Mouse (Mus musculus) liver, adult (tissue): ENCODE results near the gene Myl4.

Source experiments
- GATA4 ChIP-seq: IDR thresholded peaks from 2 replicates; pipeline ENCODE4 v1.6.1; 2014; ENCODE audit warnings: mild to moderate bottlenecking, low read length; ENCODE audit not compliant: insufficient replicate concordance

The Myl4 gene

GRCm38 (mm10) chr11:104550406-104550974, at the start of gene Myl4, which contains the start of gene Cdc27:
TSS of gene Myl4 (plus strand) at chr11:104550663.
TSS of gene Cdc27 (minus strand) at chr11:104550620.
- TF ChIP-seq GATA4, result peak; percentile 85; the same call in 1 of the 2 replicates

- no peak for TF ChIP-seq GATA4
These were observed 42.0 kb upstream of the Myl4 start for GRCm38 (mm10) chr11:104508455-104508854.

GRCm38 (mm10) chr11:104510606-104511005, 39.9 kb upstream of the Myl4 start:
- TF ChIP-seq GATA4, result no peak

- no peak for TF ChIP-seq GATA4
These were observed 38.0 kb upstream of the Myl4 start for GRCm38 (mm10) chr11:104512436-104512835.

- no peak for TF ChIP-seq GATA4
These were observed 24.5 kb upstream of the Myl4 start for GRCm38 (mm10) chr11:104525935-104526334.

- TF ChIP-seq GATA4, result no peak
These were observed 13.6 kb upstream of the Myl4 start for GRCm38 (mm10) chr11:104536843-104537242.

GRCm38 (mm10) chr11:104537945-104538555, 12.4 kb upstream of the Myl4 start:
- TF ChIP-seq GATA4, result no peak

GRCm38 (mm10) chr11:104539811-104540210, 10.7 kb upstream of the Myl4 start:
- TF ChIP-seq GATA4, result no peak

GRCm38 (mm10) chr11:104544507-104544906, 6.0 kb upstream of the Myl4 start:
- TF ChIP-seq GATA4, result no peak

- TF ChIP-seq GATA4, result no peak
These were observed 3.0 kb upstream of the Myl4 start for GRCm38 (mm10) chr11:104547502-104547901.

GRCm38 (mm10) chr11:104549438-104550405, 741 bp upstream of the Myl4 start:
- no peak for TF ChIP-seq GATA4

GRCm38 (mm10) chr11:104558065-104558464, 7.6 kb downstream of the Myl4 start:
- TF ChIP-seq GATA4, result no peak

- TF ChIP-seq GATA4, result no peak
These were observed 8.4 kb downstream of the Myl4 start for GRCm38 (mm10) chr11:104558651-104559403.

GRCm38 (mm10) chr11:104560971-104561370, 10.5 kb downstream of the Myl4 start:
- no peak for TF ChIP-seq GATA4

- TF ChIP-seq GATA4, result no peak
These were observed 13.0 kb downstream of the Myl4 start for GRCm38 (mm10) chr11:104563496-104563895.
